Mouse (Mus musculus): ENCODE results near the gene Kif24. TPM values are rescaled to one million over a fixed set of nuclear protein-coding genes. Genes with fewer than 3 reads are reported as not detected.

The Kif24 gene
- polyA plus RNA-seq, 1 experiment from 2014 or later: 3.7 TPM

DNA sequence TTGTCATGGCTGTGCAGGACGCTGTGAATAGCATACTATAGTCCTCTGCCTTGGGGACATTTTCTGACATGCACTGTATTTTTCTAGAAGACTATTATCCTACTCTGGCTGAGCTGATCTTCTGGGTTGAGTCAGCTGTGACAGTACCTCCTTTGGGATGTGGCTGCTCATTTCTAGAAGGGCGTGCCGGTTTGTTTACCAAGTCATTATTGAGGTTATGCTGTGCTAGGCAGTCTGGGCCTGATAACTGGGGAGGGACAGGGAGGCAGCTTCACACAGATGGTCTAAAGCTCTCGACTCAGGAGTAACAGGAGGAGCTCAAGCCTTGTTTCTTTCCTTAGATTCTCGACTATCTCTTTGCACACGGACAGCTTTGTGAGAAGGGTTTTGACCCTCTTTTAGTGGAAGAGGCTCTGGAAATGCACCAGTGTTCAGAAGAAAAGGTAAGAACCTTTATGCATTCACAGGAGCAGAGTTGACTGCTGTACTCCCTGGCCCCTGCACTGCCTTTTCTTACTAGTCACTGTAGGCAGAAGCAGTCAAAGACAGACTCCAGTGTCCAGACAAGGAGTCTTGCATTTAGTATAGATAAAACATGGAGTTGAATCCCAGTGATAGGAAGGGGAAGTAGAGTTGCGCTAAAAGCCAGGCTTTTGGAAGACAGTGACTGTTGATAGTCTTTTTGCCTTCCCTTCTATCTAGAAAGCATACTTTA, 76.8 kb downstream of the Kif24 start:
- DNase-seq (no peak), ATAC-seq (ENCODE audit: low FRiP score, low TSS enrichment) (no peak)
- H3K4me3 ChIP-seq (replicated peaks; ENCODE audit: low read depth, low read length): no peak overlapping the region
- no peaks in the 10 kb centered on the region for H3K9me3 ChIP-seq (ENCODE audit: control insufficient read depth, low read length)
- H3K27ac ChIP-seq (replicated peaks; ENCODE audit: low read depth, low read length): no peak overlapping the region
- H3K27me3 ChIP-seq (ENCODE audit: control insufficient read depth, insufficient read depth, low read length): no peaks in the 10 kb centered on the region
- H3K9ac ChIP-seq (replicated peaks; ENCODE audit: low read length): no peak overlapping the region
- peaks cover 73% of the 10 kb centered on the region for H3K36me3 ChIP-seq (ENCODE audit: control insufficient read depth, insufficient read depth, low read length)
- no peak overlapping the region for H3K4me2 ChIP-seq (ENCODE audit: low read length)
- 87% methylated on average over 7 of the region's 7 CpGs for WGBS
- no peaks in the 10 kb centered on the region for H3K4me1 ChIP-seq (ENCODE audit: control insufficient read depth, insufficient read depth, low read length)

DNA sequence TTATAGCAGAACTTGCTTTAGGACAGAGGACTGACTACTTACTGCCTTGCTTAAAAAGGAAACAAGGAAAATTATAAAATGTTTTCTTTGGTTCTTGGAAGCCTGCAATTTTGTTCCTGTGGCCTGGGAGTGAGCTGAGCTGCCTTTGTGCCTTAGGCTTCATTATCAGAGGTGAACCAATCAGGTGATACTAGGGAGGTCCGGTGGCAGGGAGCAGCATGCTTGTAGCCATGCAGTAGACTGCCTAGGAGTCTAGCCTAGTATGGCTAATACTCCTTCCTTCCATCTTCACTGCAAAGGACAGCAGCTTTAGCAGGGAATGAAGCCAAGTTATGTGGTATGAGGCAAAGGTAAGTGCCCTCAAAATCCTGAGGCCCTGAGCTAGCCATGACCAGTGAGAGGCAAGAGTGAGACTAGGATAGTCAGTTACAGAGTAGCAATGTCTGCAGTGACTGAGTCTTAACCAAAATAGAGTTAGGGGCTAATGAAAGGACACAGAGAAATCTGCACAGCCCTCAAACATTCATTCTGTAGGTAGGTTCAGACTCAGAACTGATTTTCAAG, 78.2 kb downstream of the Kif24 start:
- H3K36me3 ChIP-seq (ENCODE audit: control insufficient read depth, insufficient read depth, low read length): peaks cover 65% of the 10 kb centered on the region
- H3K27me3 ChIP-seq (ENCODE audit: control insufficient read depth, insufficient read depth, low read length): no peaks in the 10 kb centered on the region
- H3K4me2 ChIP-seq (ENCODE audit: low read length): no peak overlapping the region
- WGBS: 86% methylated on average over 1 of the region's 1 CpGs
- H3K9ac ChIP-seq (replicated peaks; ENCODE audit: low read length): no peak overlapping the region
- H3K9me3 ChIP-seq (ENCODE audit: control insufficient read depth, low read length): no peaks in the 10 kb centered on the region
- H3K4me1 ChIP-seq (ENCODE audit: control insufficient read depth, insufficient read depth, low read length): no peaks in the 10 kb centered on the region
- DNase-seq (no peak), ATAC-seq (ENCODE audit: low FRiP score, low TSS enrichment) (no peak)
- H3K27ac ChIP-seq (replicated peaks; ENCODE audit: low read depth, low read length): no peak overlapping the region
- no peak overlapping the region for H3K4me3 ChIP-seq (replicated peaks; ENCODE audit: low read depth, low read length)

DNA sequence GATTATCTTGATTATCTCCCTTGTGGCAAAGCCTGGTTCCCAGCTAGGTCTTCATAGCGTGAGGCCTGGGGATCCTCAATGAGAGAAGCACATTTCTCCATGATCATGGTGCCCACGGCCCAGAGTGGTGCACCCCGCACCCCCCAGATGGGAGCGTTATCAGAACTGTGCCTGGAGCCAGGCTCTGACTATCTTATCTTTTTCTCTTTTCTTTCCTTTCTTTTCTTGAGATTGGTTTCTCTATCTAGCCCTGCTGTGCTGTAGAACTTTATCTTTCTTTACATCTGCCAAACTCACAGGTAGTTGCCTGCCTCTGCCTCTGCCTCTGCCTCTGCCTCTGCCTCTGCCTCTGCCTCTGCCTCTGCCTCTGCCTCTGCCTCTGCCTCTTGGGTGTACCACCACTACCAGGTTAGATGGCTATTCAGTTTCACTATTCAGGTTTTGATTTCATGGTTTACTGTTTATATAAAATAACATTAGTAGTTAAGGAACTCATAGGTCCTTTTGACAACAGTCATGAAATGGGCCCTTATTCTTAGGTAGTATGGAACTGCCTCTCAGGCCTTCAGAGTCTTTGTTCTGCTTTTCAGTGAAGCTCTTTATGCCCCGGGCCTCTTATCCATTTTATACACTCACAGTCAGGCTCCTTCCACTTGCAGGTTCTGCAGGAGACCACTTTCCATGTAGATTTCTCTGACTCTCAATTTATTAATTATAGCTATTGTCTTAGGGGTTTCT, 83.3 kb downstream of the Kif24 start:
- H3K4me1 ChIP-seq (ENCODE audit: control insufficient read depth, insufficient read depth, low read length): no peaks in the 10 kb centered on the region
- no peak overlapping the region for H3K4me2 ChIP-seq (ENCODE audit: low read length)
- 93% methylated on average over 5 of the region's 5 CpGs for WGBS
- H3K4me3 ChIP-seq (replicated peaks; ENCODE audit: low read depth, low read length): no peak overlapping the region
- ATAC-seq (ENCODE audit: low FRiP score, low TSS enrichment): no peak
- DNase-seq: no peak
- no peaks in the 10 kb centered on the region for H3K27me3 ChIP-seq (ENCODE audit: control insufficient read depth, insufficient read depth, low read length)
- no peaks in the 10 kb centered on the region for H3K9me3 ChIP-seq (ENCODE audit: control insufficient read depth, low read length)
- no peak overlapping the region for H3K27ac ChIP-seq (replicated peaks; ENCODE audit: low read depth, low read length)
- no peak overlapping the region for H3K9ac ChIP-seq (replicated peaks; ENCODE audit: low read length)
- H3K36me3 ChIP-seq (ENCODE audit: control insufficient read depth, insufficient read depth, low read length): peaks cover 58% of the 10 kb centered on the region

DNA sequence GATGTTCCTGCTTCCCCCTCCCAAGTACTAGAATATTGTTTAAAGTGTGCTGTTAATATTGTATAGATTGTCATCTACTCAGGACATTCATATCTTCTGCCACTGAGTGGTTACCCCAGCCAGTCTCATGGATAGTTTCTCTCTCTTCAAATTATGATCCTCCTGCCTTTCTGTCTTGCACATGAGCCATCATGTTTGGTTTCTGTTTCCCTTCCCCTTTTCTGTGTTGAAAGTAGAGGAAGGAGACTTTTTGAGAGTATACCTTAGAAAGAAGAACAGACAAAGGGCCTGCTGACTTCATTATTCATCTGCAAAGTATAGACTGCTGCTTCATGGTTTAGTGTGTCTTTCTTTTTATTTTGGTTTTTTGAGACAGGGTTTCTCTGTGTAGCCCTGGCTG, 87.1 kb downstream of the Kif24 start:
- no peak for DNase-seq
- Histone ChIP-seq H3K4me3 (replicated peaks; ENCODE audit: low read depth, low read length) (no peak overlapping the region), H3K9me3 (ENCODE audit: control insufficient read depth, low read length) (no peaks in the 10 kb centered on the region), H3K36me3 (ENCODE audit: control insufficient read depth, insufficient read depth, low read length) (peaks cover 70% of the 10 kb centered on the region), H3K27ac (replicated peaks; ENCODE audit: low read depth, low read length) (no peak overlapping the region), H3K4me1 (ENCODE audit: control insufficient read depth, insufficient read depth, low read length) (no peaks in the 10 kb centered on the region), H3K4me2 (ENCODE audit: low read length) (no peak overlapping the region), H3K9ac (replicated peaks; ENCODE audit: low read length) (no peak overlapping the region), H3K27me3 (ENCODE audit: control insufficient read depth, insufficient read depth, low read length) (no peaks in the 10 kb centered on the region)
- no peak for ATAC-seq (ENCODE audit: low FRiP score, low TSS enrichment)

DNA sequence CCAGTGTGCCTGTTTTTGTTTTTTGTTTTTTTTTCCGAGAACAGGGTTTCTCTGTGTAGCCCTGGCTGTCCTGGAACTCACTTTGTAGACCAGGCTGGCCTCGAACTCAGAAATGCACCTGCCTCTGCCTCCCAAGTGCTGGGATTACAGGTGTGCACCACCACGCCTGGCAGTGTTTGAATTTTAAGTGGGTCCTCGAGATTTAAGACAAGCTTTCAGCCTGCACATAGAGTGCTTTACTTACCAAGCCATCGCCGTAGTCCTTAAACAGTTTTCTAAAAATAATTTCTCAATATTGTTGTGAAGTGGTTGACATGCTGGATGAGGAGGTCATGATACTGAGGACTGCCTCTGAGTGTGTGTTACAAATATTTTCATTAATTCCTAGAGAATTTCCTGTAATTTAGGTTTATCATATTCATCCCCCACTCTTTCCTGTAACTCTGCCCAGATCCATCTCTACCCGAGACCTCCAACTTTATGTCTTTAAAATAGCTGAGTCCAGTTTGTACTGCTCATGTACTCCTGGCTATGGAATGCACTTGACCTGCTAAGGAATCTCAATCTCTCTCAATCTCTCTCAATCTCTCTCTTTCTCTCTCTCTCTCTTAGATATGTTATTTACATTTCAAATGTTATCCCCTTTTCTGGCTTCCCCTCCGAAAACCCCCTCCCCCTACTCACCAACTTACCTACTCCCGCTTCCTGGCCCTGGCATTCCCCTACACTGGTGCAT, 94.8 kb downstream of the Kif24 start:
- 94% methylated on average over 9 of the region's 9 CpGs for WGBS
- Histone ChIP-seq H3K27ac (replicated peaks; ENCODE audit: low read depth, low read length) (no peak overlapping the region), H3K27me3 (ENCODE audit: control insufficient read depth, insufficient read depth, low read length) (no peaks in the 10 kb centered on the region), H3K4me1 (ENCODE audit: control insufficient read depth, insufficient read depth, low read length) (no peaks in the 10 kb centered on the region), H3K4me2 (ENCODE audit: low read length) (no peak overlapping the region), H3K4me3 (replicated peaks; ENCODE audit: low read depth, low read length) (no peak overlapping the region), H3K36me3 (ENCODE audit: control insufficient read depth, insufficient read depth, low read length) (peaks cover 41% of the 10 kb centered on the region), H3K9me3 (ENCODE audit: control insufficient read depth, low read length) (no peaks in the 10 kb centered on the region), H3K9ac (replicated peaks; ENCODE audit: low read length) (no peak overlapping the region)
- ATAC-seq (ENCODE audit: low FRiP score, low TSS enrichment) (no peak), DNase-seq (no peak)

DNA sequence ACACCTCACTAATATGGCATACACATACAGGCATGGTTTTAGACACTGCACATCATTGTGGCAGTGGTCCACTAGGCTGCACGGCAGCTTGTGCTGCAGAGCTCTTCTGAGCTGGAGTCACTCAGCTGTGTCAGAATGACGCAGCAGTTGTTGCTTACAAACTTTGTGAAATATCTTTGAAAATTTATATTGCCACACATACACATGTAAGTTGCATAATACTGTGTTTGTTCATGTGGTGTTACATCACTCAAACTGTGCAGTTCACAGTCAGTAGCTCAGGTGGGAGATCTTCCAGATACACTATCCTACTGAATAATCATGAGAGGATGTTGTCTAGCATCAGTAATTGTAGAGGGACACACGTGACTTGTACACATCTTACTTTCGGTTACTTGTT, 96.5 kb downstream of the Kif24 start:
- Histone ChIP-seq H3K9me3 (ENCODE audit: control insufficient read depth, low read length) (no peaks in the 10 kb centered on the region), H3K27me3 (ENCODE audit: control insufficient read depth, insufficient read depth, low read length) (no peaks in the 10 kb centered on the region), H3K4me2 (ENCODE audit: low read length) (no peak overlapping the region), H3K4me1 (ENCODE audit: control insufficient read depth, insufficient read depth, low read length) (no peaks in the 10 kb centered on the region), H3K36me3 (ENCODE audit: control insufficient read depth, insufficient read depth, low read length) (peaks cover 30% of the 10 kb centered on the region), H3K9ac (replicated peaks; ENCODE audit: low read length) (no peak overlapping the region), H3K4me3 (replicated peaks; ENCODE audit: low read depth, low read length) (no peak overlapping the region), H3K27ac (replicated peaks; ENCODE audit: low read depth, low read length) (no peak overlapping the region)
- WGBS: 92% methylated on average over 4 of the region's 4 CpGs
- DNase-seq: no peak
- ATAC-seq (ENCODE audit: low FRiP score, low TSS enrichment): no peak

DNA sequence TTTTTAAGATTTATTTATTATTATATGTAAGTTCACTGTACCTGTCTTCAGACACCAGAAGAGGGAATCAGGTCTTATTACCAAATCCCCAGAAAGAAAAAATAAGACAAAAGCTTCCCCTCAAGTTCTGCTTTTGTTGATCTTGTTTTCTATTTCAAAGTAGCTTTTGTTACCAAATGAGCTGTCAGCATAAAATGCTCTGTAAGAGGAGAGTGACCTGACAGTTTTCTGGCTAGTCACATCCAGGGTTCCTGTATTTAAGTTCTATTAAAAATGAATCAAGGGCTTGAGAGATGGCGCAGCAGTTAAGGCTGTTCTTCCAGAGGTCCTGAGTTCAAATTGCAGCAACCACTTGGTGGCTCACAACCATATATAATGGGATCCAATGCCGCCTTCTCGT, 103.6 kb downstream of the Kif24 start:
- H3K27me3 ChIP-seq (ENCODE audit: control insufficient read depth, insufficient read depth, low read length): no peaks in the 10 kb centered on the region
- H3K27ac ChIP-seq (replicated peaks; ENCODE audit: low read depth, low read length): no peak overlapping the region
- H3K4me2 ChIP-seq (ENCODE audit: low read length): no peak overlapping the region
- H3K36me3 ChIP-seq (ENCODE audit: control insufficient read depth, insufficient read depth, low read length): no peaks in the 10 kb centered on the region
- DNase-seq (no peak), ATAC-seq (ENCODE audit: low FRiP score, low TSS enrichment) (no peak)
- H3K9ac ChIP-seq (replicated peaks; ENCODE audit: low read length): no peak overlapping the region
- no peaks in the 10 kb centered on the region for H3K9me3 ChIP-seq (ENCODE audit: control insufficient read depth, low read length)
- H3K4me3 ChIP-seq (replicated peaks; ENCODE audit: low read depth, low read length): no peak overlapping the region
- no peaks in the 10 kb centered on the region for H3K4me1 ChIP-seq (ENCODE audit: control insufficient read depth, insufficient read depth, low read length)
- 96% methylated on average over 3 of the region's 3 CpGs for WGBS

DNA sequence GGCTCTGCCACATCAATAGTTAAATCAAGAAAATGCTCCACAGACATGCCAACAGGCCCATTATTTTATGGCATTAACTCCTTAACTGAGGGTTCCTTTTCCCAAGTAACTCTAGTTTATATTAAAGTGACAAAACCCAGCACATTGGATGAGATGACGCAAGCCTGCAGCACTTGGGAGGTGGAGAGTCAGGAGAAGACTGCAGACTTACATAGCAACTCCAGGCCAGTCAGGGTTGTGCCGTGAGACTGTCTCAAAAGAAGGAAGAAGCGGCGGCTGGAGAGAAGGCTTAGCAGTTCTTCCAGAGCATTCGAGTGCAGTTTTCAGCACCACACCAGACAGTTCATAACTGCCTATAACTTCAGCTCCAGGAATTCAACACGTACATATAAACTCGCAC, 105.3 kb downstream of the Kif24 start:
- H3K9me3 ChIP-seq (ENCODE audit: control insufficient read depth, low read length): no peaks in the 10 kb centered on the region
- no peak overlapping the region for H3K27ac ChIP-seq (replicated peaks; ENCODE audit: low read depth, low read length)
- H3K4me3 ChIP-seq (replicated peaks; ENCODE audit: low read depth, low read length): no peak overlapping the region
- no peak overlapping the region for H3K9ac ChIP-seq (replicated peaks; ENCODE audit: low read length)
- no peaks in the 10 kb centered on the region for H3K36me3 ChIP-seq (ENCODE audit: control insufficient read depth, insufficient read depth, low read length)
- H3K27me3 ChIP-seq (ENCODE audit: control insufficient read depth, insufficient read depth, low read length): no peaks in the 10 kb centered on the region
- WGBS: 93% methylated on average over 7 of the region's 7 CpGs
- no peaks in the 10 kb centered on the region for H3K4me1 ChIP-seq (ENCODE audit: control insufficient read depth, insufficient read depth, low read length)
- no peak for ATAC-seq (ENCODE audit: low FRiP score, low TSS enrichment)
- H3K4me2 ChIP-seq (ENCODE audit: low read length): no peak overlapping the region
- DNase-seq: no peak
